Mouse (Mus musculus): Measurements from ENCODE around the gene B4galt5.

The B4galt5 gene

GRCm38 (mm10) chr2:167305382-167306272 lies 43.4 kb downstream of the B4galt5 start:
- CTCF ChIA-PET, result interaction anchor here (0.6 kb wide), 1 partner anchor 810 kb away, joined by 10 read pairs; no protein-coding TSS in a partner anchor

DNA sequence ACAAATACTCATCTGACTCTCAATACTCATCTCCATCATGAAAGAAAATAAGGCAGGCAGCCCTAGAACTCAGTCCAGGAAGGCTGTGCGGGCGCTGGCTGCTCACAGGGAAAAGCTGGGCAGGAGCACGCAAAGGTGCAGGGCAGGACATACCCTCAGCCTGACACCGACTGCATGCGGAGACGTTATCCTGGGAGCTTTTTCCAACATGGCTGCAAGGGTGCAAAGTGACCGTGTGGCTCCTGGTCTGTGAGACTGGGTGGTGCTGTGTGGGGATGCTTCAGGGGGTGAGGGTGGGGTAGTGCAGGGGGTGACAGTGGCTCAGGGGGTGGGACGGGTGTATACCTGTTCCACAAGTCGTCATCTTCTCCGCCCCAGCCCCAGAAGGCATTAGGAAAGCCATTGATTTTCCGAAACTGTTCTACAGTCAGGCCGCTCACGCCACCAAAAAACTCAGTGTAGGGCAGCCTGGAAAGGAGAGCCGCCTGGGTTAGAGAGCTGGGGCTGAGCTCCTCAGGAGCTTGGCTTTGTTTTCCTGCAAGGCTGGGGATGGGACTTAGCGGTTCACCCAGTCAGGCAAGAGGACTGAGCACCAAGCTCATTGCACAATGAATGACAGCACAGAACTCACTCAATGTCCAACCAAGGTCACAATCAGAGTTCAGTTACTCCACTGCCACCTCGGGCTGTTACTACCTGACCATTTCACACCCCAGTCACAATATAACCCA lies 44.2 kb downstream of the B4galt5 start:
- CTCF ChIA-PET, result interaction anchor here (0.7 kb wide), 1 partner anchor 186 kb away, joined by 8 read pairs; no protein-coding TSS in a partner anchor

- CTCF ChIA-PET, result no interaction called here
These were observed 45.2 kb downstream of the B4galt5 start for GRCm38 (mm10) chr2:167303806-167304205.

DNA sequence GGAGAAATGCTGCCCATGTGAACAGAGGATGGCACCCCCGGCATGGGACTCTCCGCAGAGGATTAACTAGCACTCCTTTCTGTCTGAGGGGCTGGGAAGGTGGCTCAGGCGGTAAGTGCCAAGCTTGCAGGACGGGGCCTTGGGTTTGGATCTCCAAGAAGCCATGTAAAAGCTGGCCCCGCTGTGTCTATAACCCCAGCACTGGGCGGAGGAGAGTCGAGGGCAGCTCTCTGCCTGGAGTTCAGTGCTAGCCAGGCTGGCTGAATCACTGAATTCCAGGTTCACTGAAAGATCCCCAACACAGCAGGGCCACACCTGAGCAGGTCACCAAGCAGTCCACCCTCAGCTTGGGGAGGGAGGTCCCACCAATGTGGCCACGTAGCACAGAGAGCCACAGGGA lies 45.8 kb downstream of the B4galt5 start:
- CTCF ChIA-PET, result no interaction called here

DNA sequence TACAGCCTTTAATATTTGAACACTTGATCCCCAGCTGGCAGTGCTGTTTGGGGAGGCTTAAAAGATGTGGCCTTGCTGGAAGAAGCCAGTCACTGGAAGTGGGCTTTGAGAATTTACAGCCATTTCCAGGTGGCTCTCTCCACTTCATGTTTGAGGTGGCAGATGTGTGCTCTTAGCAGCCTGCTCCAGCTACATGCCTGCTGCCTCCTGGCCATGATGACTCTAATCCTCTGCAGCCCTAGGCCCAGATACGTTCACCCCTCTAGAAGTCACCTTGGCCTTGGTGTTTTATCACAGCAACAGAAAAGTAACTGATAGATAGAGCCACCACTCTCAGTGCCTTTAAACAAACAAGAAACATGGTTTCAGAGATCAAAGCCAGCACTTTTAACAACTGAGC lies 46.3 kb downstream of the B4galt5 start:
- CTCF ChIA-PET, result no interaction called here

DNA sequence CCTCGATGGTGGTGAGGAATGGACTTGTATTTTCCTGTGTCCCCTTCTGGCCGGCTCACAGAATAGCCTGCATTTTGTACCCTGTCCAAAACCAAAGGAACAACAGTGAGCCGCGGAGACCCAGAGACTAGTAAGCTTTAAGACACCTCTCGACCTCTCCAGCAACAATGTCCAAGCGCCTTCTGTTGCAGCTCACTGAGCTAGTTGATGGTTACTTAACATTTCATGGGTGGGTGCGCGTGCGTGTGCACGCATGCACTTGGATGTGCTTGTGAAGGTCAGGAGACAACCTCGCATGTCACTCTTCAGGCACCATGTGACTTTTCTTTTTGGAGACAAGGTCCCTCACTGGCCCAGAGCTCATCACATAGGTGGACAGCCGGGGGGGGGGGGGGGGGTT lies 47.0 kb downstream of the B4galt5 start:
- CTCF ChIA-PET, result interaction anchor here (0.6 to 0.7 kb wide), 2 partner anchors 10 to 659 kb away, joined by 3 read pairs; no protein-coding TSS in a partner anchor

DNA sequence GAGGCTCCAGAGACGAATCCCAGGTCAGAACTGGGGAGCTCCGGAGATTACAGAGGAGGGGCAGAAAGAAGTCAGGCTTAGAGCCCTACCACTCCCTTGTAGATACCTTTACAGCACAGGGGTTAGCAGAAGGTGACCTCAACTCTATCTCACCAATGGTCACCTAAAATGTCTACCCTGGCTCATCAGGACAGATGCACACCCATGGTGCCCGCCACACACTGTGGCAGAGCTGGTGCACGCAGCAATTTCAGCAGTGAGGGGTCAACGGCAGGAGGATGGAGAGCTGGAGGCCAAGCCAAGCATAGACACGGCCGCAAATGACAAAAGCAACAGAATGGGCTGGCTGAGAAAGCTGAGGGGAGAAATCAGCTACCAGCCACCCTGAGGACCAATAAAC lies 47.4 kb downstream of the B4galt5 start:
- CTCF ChIA-PET, result interaction anchor here (0.6 to 0.7 kb wide), 2 partner anchors 10 to 658 kb away, joined by 3 read pairs; no protein-coding TSS in a partner anchor

DNA sequence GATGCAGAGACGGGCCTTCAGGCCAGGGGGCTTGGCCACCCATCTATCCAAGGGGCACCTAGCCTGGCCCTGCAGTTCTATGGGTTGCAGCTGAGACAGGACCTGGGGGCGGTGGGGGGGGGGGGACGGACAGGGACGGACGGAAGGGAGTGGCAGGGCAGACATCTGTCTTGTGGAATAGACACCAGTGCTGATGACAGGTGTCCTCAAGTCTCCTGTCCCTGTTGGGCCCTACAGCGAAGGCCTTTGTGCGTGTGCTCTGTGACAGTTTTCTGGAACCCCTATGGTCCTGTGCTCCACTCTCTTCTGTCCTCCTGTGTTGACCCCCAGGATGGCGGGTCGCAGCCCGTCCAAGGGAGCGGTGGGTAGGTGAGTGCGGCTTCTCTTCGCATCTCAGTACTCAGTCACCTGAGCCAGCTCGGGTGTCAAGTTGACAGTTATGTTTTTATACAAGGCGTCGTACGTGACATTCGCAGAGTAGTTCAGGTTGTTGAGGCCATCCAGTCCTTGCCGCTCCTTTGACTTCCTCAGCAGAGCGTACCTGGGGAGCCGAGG lies 48.0 kb downstream of the B4galt5 start:
- CTCF ChIA-PET, result no interaction called here

- CTCF ChIA-PET, result interaction anchor here (0.6 to 1.4 kb wide), 4 partner anchors 83 to 232 kb away, joined by 5 to 11 read pairs (median 6); no protein-coding TSS in a partner anchor
These were observed 48.9 kb downstream of the B4galt5 start for GRCm38 (mm10) chr2:167299861-167300667.

DNA sequence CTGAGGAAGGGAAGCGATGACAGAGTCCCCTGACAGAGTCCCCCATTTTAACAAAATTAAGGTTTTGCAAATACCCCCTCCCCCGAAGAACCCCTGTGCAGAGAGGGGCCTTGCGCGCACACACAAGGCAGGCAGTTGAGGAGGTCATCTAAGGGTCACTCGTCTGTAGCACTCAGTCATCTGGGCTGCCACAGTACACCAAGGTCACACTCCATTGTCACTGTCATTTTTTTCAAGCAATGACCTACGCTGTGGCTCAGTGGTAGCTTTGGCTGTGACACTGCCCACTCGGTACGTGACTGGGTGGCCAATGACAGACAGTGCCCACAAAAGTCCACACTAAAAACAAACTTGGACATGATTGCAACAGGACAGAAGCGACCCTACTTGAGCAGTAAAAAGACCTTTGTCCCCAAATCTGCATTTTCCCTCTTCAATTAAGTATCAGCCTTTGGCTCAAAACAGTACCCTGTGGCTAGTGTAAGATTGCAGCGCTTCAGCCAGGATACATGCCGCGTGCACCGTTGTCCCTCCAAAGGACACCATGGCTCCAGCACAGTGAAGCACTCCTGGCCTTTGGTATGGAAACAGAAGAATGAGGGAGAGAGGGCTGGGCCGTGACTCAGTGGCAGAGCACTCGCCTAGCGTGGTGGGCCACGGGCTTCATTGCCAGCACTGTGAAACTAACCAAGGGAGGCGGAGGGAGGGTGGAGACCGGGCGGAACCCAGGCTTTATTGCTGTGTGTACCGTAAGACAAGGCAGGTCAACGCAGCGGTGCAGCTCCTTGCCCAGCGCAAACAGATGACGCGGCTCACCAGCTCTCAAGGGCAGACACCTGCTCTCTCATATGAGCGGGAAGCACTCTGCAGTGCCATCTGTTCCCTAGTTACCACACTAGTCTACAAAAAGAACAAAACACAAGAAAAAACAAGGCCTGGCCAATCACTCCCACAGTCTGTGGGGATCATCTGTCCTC lies 50.0 kb downstream of the B4galt5 start:
- CTCF ChIA-PET, result interaction anchor here (0.6 to 1.4 kb wide), 2 partner anchors 88 to 125 kb away, joined by 4 to 5 read pairs; no protein-coding TSS in a partner anchor

DNA sequence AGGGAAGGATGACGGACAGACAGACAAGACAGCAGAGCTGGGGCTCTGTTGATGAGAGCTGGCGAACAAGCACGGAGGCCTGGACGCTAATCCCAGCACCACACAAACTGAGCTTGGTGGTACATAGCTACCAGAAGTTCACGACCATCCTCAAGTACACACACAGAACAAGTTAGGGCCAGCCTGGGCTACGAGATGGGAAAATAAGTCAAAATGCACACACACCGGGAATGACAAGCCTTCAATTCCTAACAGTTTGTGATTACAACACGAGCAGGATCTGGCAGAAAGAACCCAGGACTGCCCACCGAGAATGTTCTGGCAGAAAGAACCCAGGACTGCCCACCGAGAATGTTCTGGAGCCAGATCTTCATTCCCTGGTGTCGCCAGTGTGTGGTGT lies 51.0 kb downstream of the B4galt5 start:
- CTCF ChIA-PET, result interaction anchor here (0.6 kb wide), 1 partner anchor 120 kb away, joined by 4 read pairs; no protein-coding TSS in a partner anchor

DNA sequence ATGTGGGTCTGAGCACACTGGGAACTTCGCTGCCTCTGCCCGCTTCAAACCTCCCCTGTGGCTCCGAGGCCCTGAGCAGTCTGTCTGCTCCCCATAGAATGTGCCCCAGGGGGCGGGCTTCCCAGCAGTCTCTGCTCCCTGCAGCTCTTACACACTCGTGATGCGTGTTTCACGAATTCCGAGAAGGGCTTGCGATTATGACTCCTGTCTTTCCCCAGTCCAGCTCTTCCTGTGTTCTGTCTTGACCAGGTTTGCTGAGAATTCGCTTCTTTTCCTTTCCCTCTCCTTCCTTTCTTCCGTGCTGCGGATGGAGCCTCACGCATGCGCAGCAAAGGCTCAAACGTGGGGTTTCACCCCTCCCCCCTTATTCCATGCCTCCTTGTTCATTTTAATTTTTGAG lies 54.1 kb downstream of the B4galt5 start:
- CTCF ChIA-PET, result no interaction called here

- CTCF ChIA-PET, result no interaction called here
These were observed 54.8 kb downstream of the B4galt5 start for GRCm38 (mm10) chr2:167294216-167294615.

DNA sequence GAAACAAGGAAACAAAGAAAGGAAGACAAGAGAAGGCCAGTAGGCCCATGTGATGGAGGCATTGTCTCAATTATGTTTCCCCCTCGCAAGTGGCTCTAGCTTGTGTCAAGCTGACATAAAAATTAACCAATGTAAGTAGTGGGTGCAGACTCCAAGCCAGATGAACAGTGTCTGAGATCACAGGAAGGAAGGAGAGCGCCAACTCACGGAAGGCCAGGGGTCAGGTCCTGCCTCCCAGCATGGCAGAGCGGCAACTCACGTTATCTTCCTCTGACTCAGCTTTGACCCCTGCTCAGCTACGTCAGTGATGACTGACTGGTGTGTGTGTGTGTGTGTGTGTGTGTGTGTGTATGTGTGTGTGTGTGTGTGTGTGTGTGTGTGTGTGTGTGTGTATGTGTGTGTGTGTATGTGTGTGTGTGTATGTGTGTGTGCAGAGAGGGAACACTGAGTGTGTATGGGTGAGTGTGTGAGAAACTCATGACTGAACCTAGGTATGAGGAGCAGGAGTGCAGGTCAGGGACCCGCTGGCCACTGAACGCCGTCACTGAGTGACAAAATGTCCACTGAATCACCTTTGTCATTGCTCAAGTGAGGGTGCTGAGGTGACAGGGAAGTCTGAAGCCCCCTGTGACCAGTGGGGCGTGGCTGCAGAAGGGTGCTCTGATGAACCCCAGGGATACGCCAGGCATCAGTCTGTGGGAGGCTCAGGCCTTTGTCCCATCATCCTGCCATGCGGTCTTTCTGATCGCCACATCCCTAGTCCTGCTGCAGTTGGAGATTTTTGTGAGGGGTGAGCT lies 55.5 kb downstream of the B4galt5 start:
- CTCF ChIA-PET, result no interaction called here

DNA sequence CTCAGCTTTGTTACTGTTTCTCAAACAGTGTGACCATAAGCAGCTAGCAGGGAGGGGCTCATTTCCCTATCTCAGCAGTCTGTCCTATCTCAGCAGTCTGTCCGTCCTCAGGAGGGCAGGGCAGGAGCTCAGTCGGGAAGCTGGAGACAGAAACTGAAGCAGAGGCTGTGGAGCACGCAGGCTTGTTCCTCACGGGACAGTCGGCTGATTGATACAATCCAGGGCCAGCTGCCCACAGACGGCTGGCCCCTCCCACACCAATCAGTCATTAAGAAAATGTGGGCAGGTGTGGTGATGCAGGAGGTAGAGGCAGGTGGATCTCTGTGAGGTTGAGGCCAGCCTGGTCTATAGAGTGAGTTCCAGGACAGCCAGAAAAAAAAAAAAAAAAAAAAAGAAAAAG lies 56.1 kb downstream of the B4galt5 start:
- CTCF ChIA-PET, result no interaction called here

DNA sequence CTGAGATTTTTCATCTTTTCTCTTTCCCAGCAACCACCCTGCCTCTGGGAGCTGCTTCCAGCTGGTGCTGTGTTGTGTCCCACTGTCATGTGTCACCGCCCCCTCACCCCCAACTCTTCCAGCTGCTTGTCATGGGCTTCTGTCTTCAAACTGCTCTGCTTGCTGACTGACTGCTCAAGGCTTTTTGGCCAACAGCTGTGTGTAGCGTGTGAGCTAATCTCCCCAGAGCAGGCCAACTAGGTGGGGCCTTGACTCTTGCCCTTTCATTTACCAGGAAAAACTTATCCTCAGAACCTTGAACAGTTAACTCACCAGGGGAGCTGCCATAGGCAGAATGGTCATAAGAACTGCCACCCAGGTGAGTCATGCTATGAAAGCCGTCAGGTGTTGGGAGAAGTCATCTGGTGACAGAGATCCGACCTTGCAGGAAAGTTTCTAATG lies 56.8 kb downstream of the B4galt5 start:
- CTCF ChIA-PET, result interaction anchor here (0.6 to 1.1 kb wide), 2 partner anchors 10 to 144 kb away, joined by 3 read pairs; no protein-coding TSS in a partner anchor

DNA sequence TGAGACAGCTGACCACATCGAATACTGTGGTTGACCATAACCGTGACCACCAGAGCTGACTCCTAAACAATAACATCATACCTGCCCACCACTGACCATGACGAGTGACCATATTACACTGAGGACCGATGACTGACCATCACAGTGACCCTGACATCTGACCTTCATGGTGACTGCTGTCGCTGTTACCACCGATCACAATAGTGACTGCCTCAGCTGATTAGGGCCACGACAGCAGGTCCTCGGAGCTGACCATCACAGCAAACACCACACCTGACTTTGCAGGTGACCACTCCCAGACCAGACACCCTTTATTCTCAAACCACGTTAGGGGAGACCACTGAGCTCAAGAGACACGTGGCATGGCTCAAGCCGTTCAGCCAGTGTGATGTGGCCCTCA lies 57.3 kb downstream of the B4galt5 start:
- CTCF ChIA-PET, result interaction anchor here (0.6 to 1.1 kb wide), 2 partner anchors 10 to 145 kb away, joined by 3 read pairs; no protein-coding TSS in a partner anchor

DNA sequence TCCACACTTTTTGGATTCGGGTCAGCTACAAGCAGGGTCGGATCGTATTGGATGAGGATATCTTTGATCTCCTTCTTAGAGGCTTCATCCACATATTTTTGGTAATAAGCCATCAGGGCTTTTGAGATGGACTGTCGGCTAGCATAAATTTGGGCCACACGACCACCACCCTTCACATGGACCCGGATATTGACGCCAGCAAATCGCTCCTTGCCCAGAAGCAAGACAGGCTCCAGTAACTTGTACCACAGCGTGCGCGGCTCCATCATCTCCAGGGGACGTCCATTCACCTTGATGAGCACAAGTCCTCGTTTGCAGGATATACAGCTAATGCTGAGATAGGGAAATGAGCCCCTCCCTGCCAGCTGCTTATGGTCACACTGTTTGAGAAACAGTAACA lies 67.5 kb downstream of the B4galt5 start:
- CTCF ChIA-PET, result interaction anchor here (0.6 to 0.7 kb wide), 3 partner anchors 121 to 1564 kb away, joined by 3 to 5 read pairs (median 3); no protein-coding TSS in a partner anchor

- CTCF ChIA-PET, result interaction anchor here (0.6 to 0.7 kb wide), 3 partner anchors 39 to 137 kb away, joined by 3 to 6 read pairs (median 5); no protein-coding TSS in a partner anchor
These were observed 68.0 kb downstream of the B4galt5 start for GRCm38 (mm10) chr2:167280986-167281310.

Data from spleen, embryonic (tissue).